Mouse (Mus musculus) mouse embryonic stem cell (cell line): ENCODE results near the gene Nkd1.

Experiments used
- in situ Hi-C, 2 experiments: fragments of 300-500 bp; cut with MboI; formaldehyde crosslinking; loops; 1 replicate in 1 of 2; 3 replicates in 1 of 2; pipeline ENCODE4 v1.14.3; 2019 to 2020; ENCODE audit warnings: low sequenced_read_pairs in 2 of 2, low pct_unique_long_range_greater_than_20kb in 1 of 2, mixed read lengths in 1 of 2; ENCODE audit not compliant: unreplicated experiment in 1 of 2

Nkd1 gene

DNA sequence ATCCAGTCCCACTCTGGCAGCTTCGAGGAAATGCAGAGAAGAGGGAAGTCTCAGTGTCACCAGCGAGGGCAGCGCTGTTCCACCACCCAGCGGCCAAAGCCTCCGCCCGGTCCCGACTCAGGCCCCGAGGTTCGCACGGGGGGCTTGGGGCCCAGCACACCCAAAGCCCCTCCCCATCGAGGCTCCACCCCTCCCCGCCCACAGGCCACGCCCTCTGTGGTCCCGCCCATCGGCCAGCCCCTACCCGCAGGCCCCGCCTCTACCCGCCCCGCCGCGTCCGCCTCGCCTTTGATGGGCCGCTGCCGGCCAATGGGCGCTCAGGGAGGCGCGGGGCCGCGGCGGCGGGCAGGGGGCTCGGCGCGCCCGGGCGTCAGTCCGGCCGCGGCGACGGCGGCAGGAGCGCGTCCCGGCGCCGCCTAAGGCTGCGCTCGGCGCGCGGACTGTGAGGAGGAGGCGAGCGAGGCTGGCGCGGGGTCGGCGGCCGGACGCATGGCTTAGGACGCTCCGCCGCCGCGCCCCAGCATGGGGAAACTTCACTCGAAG is at the start of gene Nkd1:
Nkd1 (plus strand) TSS at position 370 of the 543 bp plus-strand sequence.
- in situ Hi-C loops = no loop called here

DNA sequence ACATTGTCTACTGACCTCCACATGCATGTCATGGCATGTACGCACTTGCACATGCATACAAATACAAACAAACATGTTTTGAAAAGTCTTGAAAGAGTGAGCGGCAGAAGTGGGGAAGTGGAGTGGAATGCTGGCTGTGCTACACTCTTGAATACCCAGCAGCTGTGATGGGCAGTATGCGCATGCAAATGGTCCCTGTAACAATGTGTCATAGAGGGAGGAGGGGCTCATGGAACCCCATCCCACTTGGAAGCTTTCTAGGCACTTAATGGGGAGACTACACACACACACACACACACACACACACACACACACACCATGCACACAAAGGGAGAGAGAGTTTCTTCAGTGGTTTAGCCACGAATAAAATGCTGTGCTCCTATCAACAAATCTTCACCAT is 39.9 kb upstream of the Nkd1 start:
- in situ Hi-C loops = no loop called here

DNA sequence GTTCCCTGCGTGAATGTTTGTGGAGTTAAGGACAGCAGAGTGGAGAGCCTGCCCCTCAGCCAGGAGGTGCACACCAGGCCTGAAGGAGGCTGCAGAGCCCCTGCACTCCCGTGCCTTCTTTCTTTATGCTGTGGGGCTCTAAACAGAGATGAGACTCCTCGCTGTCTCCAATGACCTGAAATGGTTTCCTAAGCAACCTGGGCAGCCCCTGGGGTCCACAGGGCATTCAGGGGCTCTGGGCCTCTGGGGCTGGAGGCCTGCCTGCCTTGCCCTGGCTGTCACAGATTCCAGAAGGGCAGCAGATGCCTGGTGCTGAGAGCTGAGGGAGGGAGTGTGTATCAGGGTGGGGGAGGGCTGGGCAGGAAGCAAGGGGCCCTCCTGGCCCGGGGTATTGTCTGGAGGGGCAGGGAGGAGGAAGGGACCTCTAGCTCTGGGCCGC is 32.7 kb upstream of the Nkd1 start:
- in situ Hi-C loops = no loop called here

DNA sequence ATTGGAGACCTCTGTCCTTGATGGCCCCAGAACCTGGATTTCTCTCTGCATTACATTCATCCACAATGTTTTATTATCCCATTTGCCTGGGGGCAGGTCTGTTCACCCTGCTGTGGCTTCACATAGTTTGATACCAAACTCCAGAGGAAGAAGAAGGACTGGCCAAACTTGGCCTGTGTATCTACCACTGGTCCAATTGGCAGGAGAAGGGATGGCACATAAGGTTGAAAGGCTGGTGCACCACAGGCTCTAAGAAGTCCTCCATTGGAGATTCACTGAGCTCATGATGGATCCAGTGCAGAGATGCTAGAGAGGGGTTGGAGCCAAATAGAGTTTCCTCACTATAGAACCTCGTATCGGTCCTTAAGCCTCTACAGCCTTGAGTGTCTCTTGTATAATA is 27.1 kb upstream of the Nkd1 start:
- in situ Hi-C loops = no loop called here

DNA sequence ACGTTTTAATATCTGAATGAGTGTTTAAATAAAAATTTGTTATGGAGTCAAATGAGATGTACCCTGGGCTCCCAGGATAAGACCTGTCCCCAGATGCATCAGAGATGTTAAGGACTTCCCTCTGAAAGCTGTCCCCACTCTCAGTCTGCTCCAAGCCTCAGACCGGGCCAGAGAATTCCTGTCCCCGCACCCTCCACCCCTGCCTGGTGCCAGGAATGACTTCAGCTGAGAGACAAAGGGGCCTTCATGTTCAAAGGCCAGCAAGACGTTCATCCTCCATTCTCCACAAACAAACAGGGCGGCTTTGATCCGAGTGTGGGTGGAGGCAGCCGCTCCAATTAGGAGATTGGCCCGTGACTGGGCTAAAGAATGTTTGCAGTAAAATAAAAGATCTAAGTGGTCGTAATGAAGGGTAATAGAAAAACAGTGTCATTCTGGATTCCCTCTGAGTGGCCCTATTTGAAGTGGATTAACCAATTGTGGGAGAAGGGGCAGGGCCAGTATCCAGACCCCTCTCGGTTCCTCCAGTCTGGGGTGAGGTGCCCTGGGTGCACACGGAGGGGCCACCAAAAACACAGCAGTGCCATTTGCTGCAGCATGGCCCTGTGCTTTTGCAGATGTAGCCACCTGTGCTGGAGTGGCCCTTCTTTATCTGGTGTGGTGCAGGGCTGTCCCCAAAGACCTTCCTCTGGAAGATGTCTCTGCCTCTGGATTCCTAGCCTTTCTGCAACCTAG is 25.9 kb upstream of the Nkd1 start:
- in situ Hi-C loops = no loop called here

DNA sequence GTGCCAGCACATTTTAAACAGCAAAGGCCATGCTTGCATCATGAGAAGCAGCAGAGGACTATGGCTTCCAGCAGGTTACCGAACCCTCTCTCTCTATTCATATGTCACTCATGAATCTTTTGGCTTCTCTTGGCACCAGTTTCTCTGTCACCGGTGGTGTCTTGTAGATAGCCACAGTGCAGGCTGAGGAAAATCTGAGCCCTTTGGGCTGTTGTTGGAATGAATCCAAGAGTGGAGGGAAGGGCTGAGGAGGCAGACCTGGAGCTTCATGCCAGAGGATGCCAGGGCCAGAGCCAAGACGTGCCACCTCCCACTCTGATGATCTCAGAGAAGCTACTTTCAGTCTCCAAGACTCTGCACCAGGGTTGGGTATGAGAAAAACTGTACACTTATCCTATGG is 19.0 kb upstream of the Nkd1 start:
- in situ Hi-C loops = no loop called here

DNA sequence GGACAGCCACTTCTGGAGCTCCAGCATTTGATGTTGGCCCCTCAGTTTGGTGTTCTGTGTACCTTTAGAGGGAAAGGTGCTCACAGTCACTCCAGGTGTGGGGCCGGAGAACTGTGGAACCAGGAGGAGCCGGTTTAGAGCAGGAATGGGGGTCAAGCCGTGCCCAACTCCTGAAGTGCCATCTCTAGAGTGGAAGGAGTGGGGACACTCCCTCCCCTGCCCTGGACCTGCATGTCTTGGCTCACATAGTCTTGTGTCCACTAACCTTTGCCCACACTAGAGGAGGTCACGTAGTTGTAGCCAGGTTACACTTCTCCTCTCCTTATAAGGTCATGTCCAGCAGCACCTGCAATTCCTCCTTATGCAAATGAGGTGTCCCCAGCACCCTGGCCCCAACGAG is 14.2 kb upstream of the Nkd1 start:
- in situ Hi-C loops = no loop called here

DNA sequence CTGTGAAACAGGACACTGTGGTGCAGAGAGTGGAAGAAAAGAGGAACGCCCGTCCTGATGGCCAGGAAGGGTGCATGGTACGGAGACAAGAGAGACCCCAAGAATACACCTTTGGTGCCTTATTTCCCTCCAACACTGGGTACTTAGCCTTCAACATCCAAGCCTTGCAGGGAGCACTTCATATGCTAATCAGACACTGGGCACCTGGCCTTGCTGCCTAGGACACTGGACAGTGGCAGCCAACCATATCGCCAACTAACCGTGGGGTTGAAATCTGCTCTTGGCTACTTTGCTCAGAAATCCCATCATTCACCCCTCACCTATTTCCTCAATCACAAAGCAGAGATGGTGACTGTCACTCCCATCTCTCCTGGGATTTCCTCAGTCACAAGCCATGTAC is 10.1 kb upstream of the Nkd1 start:
- in situ Hi-C loops = no loop called here

DNA sequence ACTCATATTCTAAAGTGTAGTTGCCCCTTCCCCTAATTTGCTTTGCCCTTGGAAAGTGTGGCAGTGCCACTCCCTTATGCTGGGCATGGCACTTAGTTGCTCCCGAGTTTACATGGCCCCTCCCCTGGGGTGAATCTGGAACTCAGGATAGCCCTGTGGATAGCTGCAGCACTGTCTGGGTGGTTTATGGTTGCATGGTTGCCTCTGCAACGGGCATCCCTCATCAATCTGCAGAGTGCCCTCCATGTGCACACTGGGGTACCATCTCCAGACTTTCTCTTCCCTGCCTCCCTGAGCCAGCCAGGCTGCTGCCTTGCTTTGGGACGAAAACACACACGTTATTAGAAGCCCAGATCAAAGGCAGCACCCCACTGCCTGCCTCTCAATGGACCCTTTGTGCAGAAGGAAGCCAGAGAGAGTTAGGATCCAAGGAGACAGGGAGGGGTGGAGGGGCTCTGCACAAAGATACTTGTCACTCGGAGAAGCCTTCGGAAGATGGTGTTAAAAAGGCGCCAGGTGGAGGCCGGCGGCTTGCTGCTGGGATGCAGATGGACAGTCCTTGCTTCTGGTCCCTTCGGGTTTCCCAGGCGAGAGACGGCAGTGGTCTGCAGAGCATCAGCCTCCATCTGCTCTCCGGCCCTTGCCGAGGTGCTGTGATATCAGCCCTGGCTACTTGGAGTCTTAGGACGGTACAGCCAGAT is 8.9 kb upstream of the Nkd1 start:
- in situ Hi-C loops = no loop called here

DNA sequence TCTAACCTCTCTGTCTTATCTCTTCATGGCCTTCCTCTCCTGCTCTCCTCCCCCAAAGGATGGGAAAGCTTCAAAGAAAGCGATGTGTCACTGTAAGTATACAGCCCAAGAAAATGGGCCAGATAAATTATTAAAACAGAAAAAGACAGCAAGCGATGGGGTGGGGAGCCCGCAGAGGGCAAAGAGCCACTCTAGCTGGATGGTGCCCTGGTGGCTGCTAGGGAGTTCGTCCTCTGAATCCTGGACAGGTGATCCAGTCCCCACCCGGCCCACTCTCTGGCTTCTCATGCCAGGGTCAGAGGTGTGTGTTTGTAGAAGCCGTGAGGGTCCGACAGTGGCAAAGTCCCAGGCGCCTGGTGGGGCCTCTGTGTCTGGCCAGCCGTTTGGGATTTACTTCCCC is 3.1 kb upstream of the Nkd1 start:
- in situ Hi-C loops = no loop called here

DNA sequence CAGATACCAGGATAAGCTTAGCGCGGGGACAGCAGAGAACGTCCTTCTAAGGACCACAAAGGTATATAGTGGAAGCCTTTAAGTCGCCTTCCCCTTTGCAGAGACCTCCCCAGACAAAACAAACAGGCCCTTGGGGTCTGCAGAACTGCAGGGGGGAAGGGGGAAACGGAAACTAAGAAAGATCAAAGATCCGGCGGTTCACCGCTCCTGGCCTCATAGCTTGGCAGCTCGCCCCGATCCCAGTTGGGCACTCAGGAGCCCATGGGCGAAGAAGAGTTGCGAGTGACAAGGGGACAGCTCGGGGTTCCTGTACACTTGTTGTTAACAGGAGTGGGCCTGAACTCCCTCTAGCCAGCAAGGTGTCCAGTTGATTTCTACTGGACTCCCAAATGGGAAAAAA is 773 bp upstream of the Nkd1 start:
- in situ Hi-C loops = no loop called here

DNA sequence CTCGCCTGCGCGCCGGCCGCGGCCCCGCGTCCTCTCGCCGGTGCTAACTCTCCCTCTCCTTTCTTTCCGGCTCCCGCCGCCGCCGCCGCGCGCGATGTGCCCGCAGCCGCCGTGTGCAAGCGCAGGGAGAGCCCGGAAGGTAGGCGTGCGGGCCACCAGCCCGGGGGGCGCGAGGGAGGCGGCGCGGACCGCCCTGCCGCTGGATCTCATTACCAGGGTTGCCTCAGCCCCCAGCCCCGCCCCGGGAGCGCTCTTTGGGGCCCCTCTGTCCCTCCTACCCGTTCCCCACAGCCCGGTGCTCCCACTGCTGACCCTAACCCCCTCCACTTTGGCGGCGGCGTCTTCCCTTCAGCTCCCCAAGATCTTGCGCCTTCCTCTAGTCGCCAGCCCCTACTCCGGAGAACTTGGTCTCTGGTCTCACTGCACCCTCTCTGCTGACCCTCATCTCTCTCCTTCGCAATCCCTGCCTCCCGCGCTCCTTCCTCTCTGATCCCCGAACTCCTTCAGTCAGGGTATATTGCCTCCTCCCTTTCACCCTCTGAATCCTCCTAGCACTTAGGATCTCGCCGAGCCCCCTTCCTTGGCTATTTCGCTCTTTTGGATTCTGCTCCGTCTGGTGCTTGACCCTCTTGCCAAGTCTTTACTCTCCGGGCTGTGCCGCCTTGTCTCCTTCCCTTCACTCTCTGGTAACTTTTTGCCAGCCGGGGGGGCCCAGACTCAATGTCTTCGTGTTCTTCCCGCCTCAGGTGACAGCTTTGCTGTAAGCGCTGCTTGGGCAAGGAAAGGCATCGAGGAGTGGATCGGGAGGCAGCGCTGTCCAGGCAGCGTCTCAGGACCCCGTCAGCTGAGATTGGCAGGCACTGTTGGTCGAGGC is 624 bp downstream of the Nkd1 start:
- in situ Hi-C loops = no loop called here

DNA sequence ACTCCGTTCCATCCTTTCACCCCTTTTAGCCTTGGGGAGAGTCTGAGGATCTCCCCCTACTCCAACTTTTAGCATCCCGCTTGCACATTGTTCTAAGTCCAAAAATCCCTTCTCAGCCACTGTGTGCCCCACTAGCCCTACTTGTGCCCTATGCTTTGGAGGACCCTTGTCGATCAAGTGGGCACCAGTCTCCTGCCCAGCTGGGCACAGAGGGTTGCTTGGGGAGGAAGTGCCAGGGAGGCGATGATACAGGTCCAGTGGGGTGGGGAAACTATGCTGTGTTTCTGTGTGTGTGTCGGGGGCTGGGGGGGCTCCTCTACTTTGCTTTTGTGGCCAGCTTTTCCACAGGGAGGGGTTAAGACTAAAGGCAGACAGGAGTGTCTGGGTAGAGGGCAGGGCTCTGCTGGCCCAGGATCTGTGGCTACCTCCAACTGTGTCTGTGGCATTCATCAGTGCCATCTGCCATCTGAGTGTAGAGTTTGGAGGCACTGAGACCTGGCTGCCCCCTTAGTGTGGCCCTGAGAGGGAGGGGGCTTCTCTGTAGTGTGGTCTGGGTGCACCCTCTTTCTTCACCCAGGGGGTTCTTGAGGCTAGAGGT is 1.4 kb downstream of the Nkd1 start:
- in situ Hi-C loops = no loop called here

DNA sequence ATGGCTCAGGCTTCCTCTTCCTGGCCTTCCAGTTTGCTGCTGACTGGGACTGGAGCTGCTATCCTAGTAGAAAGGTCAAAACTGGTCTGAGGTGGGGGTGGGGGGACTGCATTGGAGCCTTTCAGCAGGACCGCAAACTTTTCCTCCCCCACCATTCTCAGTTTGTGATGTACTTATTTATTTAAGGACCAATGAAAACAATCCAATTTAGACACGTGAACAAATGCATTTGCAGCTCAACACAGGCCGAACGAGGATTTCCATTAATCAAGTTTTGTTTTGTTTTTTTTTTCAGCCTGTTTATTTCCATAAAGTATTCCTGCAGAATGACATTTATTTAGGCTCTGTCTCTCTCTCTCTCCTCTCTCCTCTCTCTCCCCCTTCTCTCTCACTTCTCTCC is 2.5 kb downstream of the Nkd1 start:
- in situ Hi-C loops = no loop called here

DNA sequence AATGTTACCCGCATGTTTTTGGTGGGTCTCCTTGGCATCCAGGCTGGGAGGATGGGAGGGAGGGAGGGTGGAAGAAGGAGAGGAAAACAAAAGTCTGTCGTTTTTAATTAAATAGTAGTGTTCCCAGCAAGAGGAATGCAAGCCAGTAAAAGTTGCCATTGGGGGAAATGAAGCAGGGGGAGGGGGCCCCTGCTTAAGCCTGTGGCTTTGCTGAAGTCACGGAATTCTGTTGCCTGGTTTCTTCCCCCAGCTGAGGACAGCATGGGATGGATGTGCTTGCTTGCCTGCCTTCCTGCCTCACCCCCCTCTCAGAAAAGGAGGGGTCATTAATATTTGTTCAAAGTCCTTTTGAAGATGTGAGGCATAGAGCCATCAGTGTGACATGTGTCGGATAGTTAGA is 3.0 kb downstream of the Nkd1 start:
- in situ Hi-C loops = no loop called here

DNA sequence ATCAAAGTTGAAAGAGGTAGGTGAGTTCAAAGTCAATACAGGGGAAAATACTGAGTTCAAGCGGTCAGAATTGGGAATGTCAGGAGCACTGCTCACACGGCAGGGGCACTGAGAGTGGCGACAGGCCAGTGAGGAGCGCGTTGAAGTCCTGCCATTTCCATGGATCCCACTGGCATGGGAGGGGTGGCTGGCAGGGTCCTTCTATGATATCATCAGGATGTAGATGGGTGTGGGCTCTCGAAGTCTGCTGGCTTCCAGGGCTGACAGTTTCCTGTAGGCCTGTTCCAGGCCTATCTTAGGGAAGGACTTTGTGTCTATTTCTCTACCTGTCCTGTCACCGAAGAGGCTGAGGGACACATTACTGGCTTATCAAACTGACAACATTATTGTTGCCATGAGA is 3.7 kb downstream of the Nkd1 start:
- in situ Hi-C loops = no loop called here

DNA sequence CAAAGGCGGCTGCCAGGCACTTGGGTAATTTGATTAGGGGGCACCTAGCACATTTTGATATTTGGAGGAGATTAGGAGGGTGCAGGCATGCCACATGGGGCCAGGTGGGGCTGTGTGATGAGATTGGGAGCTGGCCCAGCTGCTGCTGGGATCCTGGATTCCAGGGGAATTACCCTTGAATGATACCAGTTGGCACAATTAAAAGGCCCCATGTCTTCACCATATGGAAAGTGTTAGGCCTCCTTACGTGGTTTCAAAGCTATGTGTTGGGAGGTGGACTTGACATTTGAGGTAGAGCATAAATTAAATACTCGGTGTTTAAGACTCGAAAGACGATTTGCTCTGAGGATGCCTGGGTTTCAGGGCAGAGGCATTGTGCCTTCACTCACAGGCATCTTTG is 5.1 kb downstream of the Nkd1 start:
- in situ Hi-C loops = no loop called here

DNA sequence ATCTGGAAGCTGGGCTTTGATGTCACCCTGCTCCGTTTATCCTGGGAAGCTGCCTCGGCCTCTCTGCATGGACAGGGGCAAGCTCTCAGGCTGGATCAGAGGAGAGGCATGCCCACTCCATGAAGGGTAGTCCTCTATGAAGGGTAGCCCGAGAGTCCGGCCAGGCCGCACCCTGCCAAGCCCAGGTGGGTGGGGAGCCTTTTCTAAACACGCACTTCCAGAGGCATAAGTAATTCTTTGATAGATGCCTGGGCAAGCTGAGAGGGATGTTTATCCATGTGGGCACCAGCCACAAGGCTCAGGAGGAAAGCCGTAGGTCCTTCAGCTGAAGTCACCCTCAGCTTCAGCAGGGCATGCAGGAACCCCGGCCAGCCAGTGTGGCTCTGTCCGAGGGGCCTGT is 7.0 kb downstream of the Nkd1 start:
- in situ Hi-C loops = no loop called here

DNA sequence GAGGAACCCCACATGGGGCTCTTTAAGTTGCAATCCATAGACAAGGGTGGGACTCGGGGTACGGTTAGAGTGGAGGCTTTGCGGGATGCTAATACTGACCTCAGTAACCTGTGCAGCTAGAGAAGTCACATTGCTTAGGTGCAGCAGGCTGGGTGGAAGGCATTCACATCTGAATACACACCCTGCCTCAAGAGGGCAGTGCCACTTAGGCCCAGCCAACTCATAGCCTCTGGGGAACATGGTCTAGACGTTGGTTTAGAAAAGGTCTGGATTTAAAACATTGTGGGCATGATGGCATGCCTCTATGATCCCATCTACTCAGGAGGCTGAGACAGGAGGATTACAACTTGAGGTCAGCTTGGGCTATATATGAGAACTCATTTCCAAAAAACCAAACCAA is 8.6 kb downstream of the Nkd1 start:
- in situ Hi-C loops = no loop called here
